Mouse (Mus musculus) spleen, adult 2 months (tissue): ENCODE results near the gene Pi4k2b. TPM values are rescaled to one million over a fixed set of nuclear protein-coding genes. Genes with fewer than 3 reads are reported as not detected.
"Not testable (repeated sequence)": the region's sequence is repeated elsewhere in the genome, so short reads cannot be mapped to it uniquely, and the experiment has no call there.

Experiments used
- DNase-seq, 2 experiments: peaks; one replicate each; pipeline versions ENCODE4 v3.0.0 to v3.0.0-alpha.2; 2012 to 2021; ENCODE audit warnings: low spot score in 2 of 2, low read depth in 1 of 2
- H3K27ac ChIP-seq: fragments of 200-500 bp; 2 replicates; pipeline ENCODE4 v1.5.1; 2012; ENCODE audit warnings: low read length, inconsistent platforms; ENCODE audit not compliant: insufficient read depth
- H3K27me3 ChIP-seq: fragments of 200-500 bp; 2 replicates; pipeline ENCODE4 v1.6.1; 2012; ENCODE audit warnings: mild to moderate bottlenecking, moderate library complexity, low read length, inconsistent platforms; ENCODE audit not compliant: control insufficient read depth, insufficient read depth
- H3K36me3 ChIP-seq: fragments of 200-500 bp; 2 replicates; pipeline ENCODE4 v1.6.1; 2012; ENCODE audit warnings: mild to moderate bottlenecking, low read length, inconsistent platforms; ENCODE audit not compliant: control insufficient read depth, insufficient read depth
- H3K4me1 ChIP-seq: fragments of 200-500 bp; 2 replicates; pipeline ENCODE4 v1.6.1; 2011; ENCODE audit warnings: inconsistent platforms; ENCODE audit not compliant: control insufficient read depth, insufficient read depth, insufficient read length
- H3K4me3 ChIP-seq: fragments of 200-500 bp; 2 replicates; pipeline ENCODE4 v1.5.1; 2011; ENCODE audit warnings: mild to moderate bottlenecking, inconsistent platforms; ENCODE audit not compliant: insufficient read depth, insufficient read length; ENCODE audit errors: extremely low read depth
- CTCF ChIP-seq: fragments of 200-500 bp; IDR thresholded peaks from 2 replicates; pipeline ENCODE4 v1.5.1; 2011; ENCODE audit warnings: mild to moderate bottlenecking, inconsistent platforms; ENCODE audit not compliant: insufficient read depth, insufficient read length, insufficient replicate concordance; ENCODE audit errors: extremely low read depth
- POLR2A ChIP-seq: fragments of 200-500 bp; IDR thresholded peaks from 2 replicates; pipeline ENCODE4 v1.6.1; 2011; ENCODE audit warnings: low read depth, low read length, inconsistent platforms
- WGBS: fragments of 180-500 bp; shearing (Covaris S2); methylation state at CpG from one replicate; pipeline ENCODE4 v1.1.7; 2018; 5-methylcytosine and 5-hydroxymethylcytosine counted together
- polyA plus RNA-seq: library from polyadenylated mRNA; depleted of rRNA; stranded (reverse); fragments of >200 nt; gene quantifications from 2 replicates; pipeline ENCODE4 v1.2.3, GENCODE M21; 2012

Pi4k2b gene
- polyA plus RNA-seq, 1 experiment, result 4.5 TPM

DNA sequence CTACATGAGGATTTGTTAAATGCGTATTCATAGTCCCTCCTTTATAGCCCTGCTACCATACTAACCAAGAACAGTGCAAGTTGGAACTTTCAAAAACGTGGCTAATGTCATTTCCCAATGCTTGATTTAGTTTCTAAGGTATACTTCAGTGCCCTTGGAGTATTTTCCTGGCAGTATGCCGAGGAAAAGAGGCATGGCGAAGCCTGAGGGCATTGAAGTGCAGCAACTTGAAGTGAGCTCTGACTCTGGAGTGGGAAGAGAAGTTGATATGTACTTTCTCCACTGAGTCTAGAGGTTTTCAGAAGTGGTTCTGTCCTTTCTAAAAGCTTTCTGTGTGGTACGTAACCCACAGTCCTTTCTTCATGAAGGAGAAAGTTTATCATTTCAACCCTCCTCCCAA lies 7.4 kb downstream of the Pi4k2b start:
- DNase-seq, result no peak
- Histone ChIP-seq H3K36me3 (no peaks in the 10 kb centered on the region), H3K4me1 (no peaks in the 10 kb centered on the region), H3K4me3 (no peak overlapping the region), H3K27me3 (no peaks in the 10 kb centered on the region), H3K27ac (no peak overlapping the region)
- no peak for TF ChIP-seq POLR2A
- no peak for TF ChIP-seq CTCF
- 84% methylated on average over 5 of the region's 5 CpGs for WGBS

DNA sequence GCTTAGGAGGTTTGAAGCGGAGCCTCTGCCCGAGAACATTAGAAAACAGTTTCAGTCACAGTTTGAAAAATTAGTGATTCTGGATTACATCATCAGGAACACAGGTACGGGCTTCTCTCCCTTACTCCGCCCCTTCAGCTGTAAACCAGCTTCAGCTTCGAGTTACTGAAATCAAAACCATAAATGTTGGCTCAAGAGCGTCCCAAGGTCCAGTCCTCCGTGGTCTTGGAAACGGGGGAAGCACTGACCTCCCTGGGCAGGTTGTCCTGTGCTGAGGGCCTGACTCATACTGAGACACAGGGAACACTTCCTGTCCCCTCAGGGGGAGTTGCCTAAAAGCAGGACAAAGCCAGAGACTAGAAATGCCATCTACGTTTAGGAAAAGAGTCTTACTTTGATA lies 11.8 kb downstream of the Pi4k2b start:
- 89% methylated on average over 9 of the region's 9 CpGs for WGBS
- DNase-seq, result no peak
- H3K27me3 ChIP-seq, result no peaks in the 10 kb centered on the region
- H3K36me3 ChIP-seq, result no peaks in the 10 kb centered on the region
- H3K4me3 ChIP-seq, result no peak overlapping the region
- TF ChIP-seq POLR2A (no peak), CTCF (no peak)
- H3K27ac ChIP-seq, result no peak overlapping the region
- no peaks in the 10 kb centered on the region for H3K4me1 ChIP-seq

DNA sequence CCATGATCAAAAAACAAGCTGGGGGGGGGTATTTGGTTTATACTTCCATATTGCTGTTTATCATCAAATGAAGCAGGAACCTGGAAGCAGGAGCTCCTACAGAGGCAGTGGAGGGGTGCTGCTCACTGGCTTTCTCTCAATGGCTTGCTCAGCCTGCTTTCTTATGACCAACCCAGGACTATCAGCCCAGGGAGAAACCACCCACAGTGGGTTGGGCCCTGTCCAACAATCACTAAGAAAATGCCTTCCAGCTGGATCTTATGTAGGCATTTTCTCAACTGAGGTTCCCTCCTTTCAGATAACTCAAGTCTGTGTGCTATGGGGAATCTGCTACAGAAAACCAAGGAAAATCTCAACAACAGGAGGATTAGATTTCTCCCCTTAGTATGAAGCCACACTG lies 12.8 kb downstream of the Pi4k2b start:
- Histone ChIP-seq H3K36me3 (no peaks in the 10 kb centered on the region), H3K27ac (no peak overlapping the region), H3K4me3 (no peak overlapping the region), H3K4me1 (no peaks in the 10 kb centered on the region), H3K27me3 (no peaks in the 10 kb centered on the region)
- TF ChIP-seq POLR2A, result no peak
- TF ChIP-seq CTCF, result no peak
- no peak for DNase-seq

DNA sequence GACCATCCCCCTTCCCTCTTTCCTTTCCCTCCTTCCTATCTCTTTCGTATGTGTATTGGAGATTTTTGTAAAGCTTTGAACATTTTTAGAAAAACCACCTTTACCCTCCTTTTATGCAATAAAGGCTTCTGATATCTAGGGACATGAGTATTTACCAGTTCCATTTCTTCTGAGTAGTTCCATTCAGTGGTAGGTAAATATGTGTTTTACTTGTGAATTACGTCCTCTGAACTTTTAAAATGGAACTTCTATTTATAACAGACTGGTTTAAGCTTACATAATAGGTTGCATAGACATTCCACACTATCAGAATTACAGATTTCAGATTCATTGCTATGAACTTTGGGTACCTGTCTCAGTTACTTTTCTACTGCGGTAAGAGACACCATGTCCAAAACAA lies 14.0 kb downstream of the Pi4k2b start:
- 95% methylated on average over 3 of the region's 3 CpGs for WGBS
- Histone ChIP-seq H3K36me3 (no peaks in the 10 kb centered on the region), H3K4me3 (no peak overlapping the region), H3K27ac (no peak overlapping the region), H3K27me3 (no peaks in the 10 kb centered on the region), H3K4me1 (no peaks in the 10 kb centered on the region)
- no peak for DNase-seq
- TF ChIP-seq CTCF, result no peak
- TF ChIP-seq POLR2A, result no peak

DNA sequence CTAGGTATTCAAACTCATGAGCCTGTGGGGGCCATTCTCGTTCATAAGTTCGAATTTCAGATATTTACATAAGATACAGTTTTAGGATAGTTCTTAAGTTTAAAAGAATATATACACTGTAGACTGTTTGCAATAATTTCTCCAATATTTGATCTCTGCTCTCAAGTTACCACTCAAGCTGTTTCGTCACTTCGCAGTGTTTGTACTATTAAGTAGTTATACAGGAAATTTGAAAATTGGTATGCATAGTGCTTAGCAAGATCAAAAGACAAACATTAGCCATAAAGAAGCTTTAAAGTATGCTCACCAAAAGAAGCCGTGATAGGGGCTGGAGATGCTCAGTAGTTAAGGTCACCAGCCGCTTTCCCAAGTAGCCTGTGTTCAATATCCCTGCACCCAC lies 14.6 kb downstream of the Pi4k2b start:
- no peak for TF ChIP-seq CTCF
- TF ChIP-seq POLR2A, result no peak
- 97% methylated on average over 6 of the region's 6 CpGs for WGBS

DNA sequence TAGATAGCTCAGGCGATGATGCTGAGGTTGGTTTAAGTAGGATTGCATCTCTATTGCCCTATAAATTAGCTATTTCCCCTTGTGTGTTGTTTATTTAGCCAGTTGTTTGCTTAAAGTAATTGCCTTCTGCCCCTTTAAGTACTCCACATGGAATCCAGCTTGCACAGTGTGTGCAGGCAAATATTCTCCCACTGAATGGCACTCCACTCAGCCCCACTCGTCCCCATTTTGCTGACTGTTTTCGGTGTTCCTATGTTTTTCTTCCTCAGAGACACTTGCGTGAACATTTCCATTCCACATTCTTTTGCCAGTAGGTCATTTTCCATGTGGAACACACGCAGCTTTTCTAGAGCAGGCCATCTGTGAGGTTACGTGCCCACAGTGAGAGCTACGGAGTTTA lies 21.2 kb downstream of the Pi4k2b start:
- Histone ChIP-seq H3K4me1 (no peaks in the 10 kb centered on the region), H3K27ac (no peak overlapping the region), H3K4me3 (no peak overlapping the region), H3K36me3 (peaks cover 5% of the 10 kb centered on the region), H3K27me3 (no peaks in the 10 kb centered on the region)
- no peak for TF ChIP-seq CTCF
- no peak for TF ChIP-seq POLR2A
- DNase-seq, result no peak
- 97% methylated on average over 7 of the region's 7 CpGs for WGBS

More for the DNA sequence above, 14.6 kb downstream of the Pi4k2b start:
- H3K4me1 ChIP-seq, result no peaks in the 10 kb centered on the region
- no peak for DNase-seq
- H3K27me3 ChIP-seq, result no peaks in the 10 kb centered on the region
- H3K4me3 ChIP-seq, result no peak overlapping the region
- peaks cover under 1% of the 10 kb centered on the region for H3K36me3 ChIP-seq
- H3K27ac ChIP-seq, result no peak overlapping the region

DNA sequence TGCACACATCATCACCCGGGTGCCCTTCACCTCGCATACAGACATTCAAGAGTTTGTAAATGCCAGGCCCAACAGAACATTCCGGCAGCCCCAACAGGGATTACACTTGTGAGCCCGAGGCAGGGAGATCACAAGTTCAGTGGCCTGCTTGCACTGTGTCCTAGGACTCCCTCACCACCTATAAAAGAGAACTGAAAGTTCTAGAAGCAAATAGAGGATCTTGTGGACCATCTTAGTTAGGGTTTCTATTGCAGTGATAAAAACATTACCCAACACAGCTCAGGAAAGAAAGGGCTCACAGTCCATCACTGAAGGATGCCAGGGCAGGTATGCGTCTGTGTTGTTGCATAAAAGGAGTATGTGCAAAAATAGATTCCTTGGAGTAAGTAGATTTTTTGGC lies 32.9 kb downstream of the Pi4k2b start:
- Histone ChIP-seq H3K27ac (no peak overlapping the region), H3K27me3 (no peaks in the 10 kb centered on the region), H3K36me3 (no peaks in the 10 kb centered on the region; the same call in 1 of the 2 replicates), H3K4me1 (no peaks in the 10 kb centered on the region), H3K4me3 (no peak overlapping the region)
- whole genome bisulfite sequencing, result 87% methylated on average over 5 of the region's 5 CpGs
- no peak for DNase-seq
- no peak for TF ChIP-seq CTCF
- no peak for TF ChIP-seq POLR2A

DNA sequence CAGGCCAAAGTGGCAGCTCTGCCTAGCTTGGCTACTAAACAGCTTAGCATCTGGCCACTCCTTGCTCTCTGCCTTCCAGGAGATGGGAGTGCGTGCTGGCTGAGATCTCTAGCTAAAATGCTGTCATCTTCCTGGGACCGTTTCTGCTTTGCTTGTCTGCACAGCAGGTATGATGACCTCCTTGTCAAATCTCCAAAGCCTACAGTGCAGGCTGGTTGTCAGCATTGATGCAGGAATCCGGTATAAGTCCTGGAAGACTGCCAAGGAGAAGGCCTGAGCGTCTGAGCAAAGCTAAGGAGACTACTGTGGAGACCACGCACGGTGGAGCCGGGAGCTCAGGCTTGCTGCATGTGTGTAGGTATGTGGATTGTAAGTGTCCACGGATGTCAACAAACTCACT lies 33.9 kb downstream of the Pi4k2b start, which contains the start of gene Zcchc4:
Gene Zcchc4, plus strand, starts transcription at position 173 of the 400 bp plus-strand sequence.
- no peaks in the 10 kb centered on the region for H3K4me1 ChIP-seq
- TF ChIP-seq POLR2A (no peak), CTCF (no peak)
- WGBS, result 85% methylated on average over 8 of the region's 8 CpGs
- no peak within 1 kb of the TSS for H3K27ac ChIP-seq
- H3K4me3 ChIP-seq, result no peak within 1 kb of the TSS
- no peaks in the 10 kb centered on the region for H3K27me3 ChIP-seq
- H3K36me3 ChIP-seq, result no peaks in the 10 kb centered on the region; the same call in 1 of the 2 replicates
- no peak for DNase-seq

DNA sequence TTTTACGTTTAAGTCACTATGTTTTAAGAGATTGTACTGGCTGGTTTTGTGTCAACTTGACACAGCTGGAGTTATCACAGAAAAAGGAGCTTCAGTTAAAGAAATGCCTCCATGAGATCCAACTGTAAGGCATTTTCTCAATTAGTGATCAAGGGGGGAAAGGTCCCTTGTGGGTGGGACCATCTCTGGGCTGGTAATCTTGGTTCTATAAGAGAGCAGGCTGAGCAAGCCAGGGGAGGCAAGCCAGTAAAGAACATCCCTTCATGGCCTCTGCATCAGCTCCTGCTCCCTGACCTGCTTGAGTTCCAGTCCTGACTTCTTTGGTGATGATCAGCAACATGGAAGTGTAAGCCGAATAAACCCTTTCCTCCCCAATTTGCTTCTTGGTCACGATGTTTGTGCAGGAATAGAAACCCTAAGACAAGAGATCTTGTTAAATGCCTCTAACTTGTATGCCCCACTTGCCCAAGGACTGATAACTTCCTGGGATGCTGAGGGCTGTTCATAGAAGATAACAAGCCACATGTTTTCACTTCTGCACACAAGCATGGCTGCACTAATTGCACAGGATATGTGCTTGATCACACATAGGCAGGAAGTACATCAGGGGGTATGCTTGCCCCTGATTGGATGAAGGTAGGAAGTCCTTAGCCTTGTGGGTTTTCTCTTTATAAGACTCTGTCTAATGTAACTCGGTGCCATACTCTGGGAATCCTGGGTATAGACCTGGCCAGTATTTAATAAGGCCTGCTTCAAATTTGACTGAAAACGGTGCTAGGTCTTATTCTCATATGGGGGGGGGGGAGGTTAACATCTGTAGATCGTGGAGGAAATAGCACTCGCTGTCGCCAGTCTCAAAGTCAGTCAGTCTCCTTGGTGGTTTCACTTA lies 35.3 kb downstream of the Pi4k2b start:
- H3K27ac ChIP-seq, result not testable (repeated sequence)

More for the DNA sequence above, 35.3 kb downstream of the Pi4k2b start:
- H3K27me3 ChIP-seq, H3K4me3 ChIP-seq, DNase-seq, H3K4me1 ChIP-seq, H3K36me3 ChIP-seq: not testable (repeated sequence)
- WGBS, result 86% methylated on average over 8 of the region's 8 CpGs
